Mouse (Mus musculus) hindbrain, embryonic 11.5 days (tissue): ENCODE data around the gene Pes1. TPM values are rescaled to one million over a fixed set of nuclear protein-coding genes. Genes with fewer than 3 reads are reported as not detected.

Experiments used
- ATAC-seq: fragments of 200-750 bp; cut with Nextera tagmentation; 2 replicates; pipeline ENCODE4 v1.8.0; 2017; ENCODE audit warnings: mild to moderate bottlenecking, moderate TSS enrichment, moderate library complexity; ENCODE audit not compliant: low FRiP score
- DNase-seq: peaks from one replicate; pipeline ENCODE4 v3.0.0-alpha.2; 2015; ENCODE audit warnings: low spot score
- H3K27ac ChIP-seq: fragments of 300-500 bp; sonication (generic); 2 replicates; pipeline ENCODE4 v1.5.1; 2014; ENCODE audit warnings: mild to moderate bottlenecking, low read depth, low read length
- H3K27me3 ChIP-seq: fragments of 300-500 bp; sonication (generic); 2 replicates; pipeline ENCODE4 v1.6.1; 2014; ENCODE audit warnings: mild to moderate bottlenecking, low read length, moderate library complexity, mixed read lengths; ENCODE audit not compliant: control insufficient read depth, insufficient read depth
- H3K36me3 ChIP-seq: fragments of 300-500 bp; sonication (generic); 2 replicates; pipeline ENCODE4 v1.6.1; 2014; ENCODE audit warnings: mild to moderate bottlenecking, low read length, moderate library complexity, mixed read lengths; ENCODE audit not compliant: control insufficient read depth, insufficient read depth
- H3K4me1 ChIP-seq: fragments of 300-500 bp; sonication (generic); replicated peaks from 2 replicates; pipeline ENCODE4 v1.6.1; 2014; ENCODE audit warnings: low read length, mixed read lengths; ENCODE audit not compliant: control insufficient read depth, insufficient read depth
- H3K4me2 ChIP-seq: fragments of 300-500 bp; sonication (generic); replicated peaks from 2 replicates; pipeline ENCODE4 v1.6.1; 2014; ENCODE audit warnings: mild to moderate bottlenecking, low read depth, low read length
- H3K4me3 ChIP-seq: fragments of 300-500 bp; sonication (generic); 2 replicates; pipeline ENCODE4 v1.5.1; 2014; ENCODE audit warnings: low read depth, low read length
- H3K9ac ChIP-seq: fragments of 300-500 bp; sonication (generic); 2 replicates; pipeline ENCODE4 v1.6.1; 2014; ENCODE audit warnings: low read depth, low read length
- H3K9me3 ChIP-seq: fragments of 300-500 bp; sonication (generic); 2 replicates; pipeline ENCODE4 v1.6.1; 2016; ENCODE audit warnings: low read length; ENCODE audit not compliant: control insufficient read depth
- WGBS: fragments of 180-500 bp; shearing (Covaris S2); extraction: QIAGEN DNeasy Blood & Tissue Kit; methylation state at CpG from one replicate; pipeline ENCODE4 v1.1.7; 2014; 5-methylcytosine and 5-hydroxymethylcytosine counted together
- polyA plus RNA-seq: library from polyadenylated mRNA; unstranded; fragments of >200 nt; fragmentation: Nextera tagmentation; extraction: Ambion mirVana; gene quantifications from 2 replicates; pipeline ENCODE4 v1.2.1, GENCODE M21; 2014

Pes1 gene
- polyA plus RNA-seq, 1 experiment from 2014 or later: 65.7 TPM

- peaks cover 21% of the 10 kb centered on the region; the same call in 1 of the 2 replicates for H3K36me3 ChIP-seq
- no peaks in the 10 kb centered on the region for H3K4me1 ChIP-seq
- H3K27ac ChIP-seq: no peak overlapping the region
- H3K4me3 ChIP-seq: no peak overlapping the region
- no peaks in the 10 kb centered on the region for H3K9me3 ChIP-seq
- 95% methylated on average over 7 of the region's 7 CpGs for WGBS
- ATAC-seq (no peak), DNase-seq (no peak)
- no peak overlapping the region for H3K4me2 ChIP-seq
- H3K27me3 ChIP-seq: no peaks in the 10 kb centered on the region
- H3K9ac ChIP-seq: no peak overlapping the region
These were observed 9.3 kb downstream of the Pes1 start for GRCm38 (mm10) chr11:3973081-3973480.

- DNase-seq: no peak
- no peak for ATAC-seq
- H3K27ac ChIP-seq: no peak overlapping the region
- no peak overlapping the region for H3K9ac ChIP-seq
- H3K36me3 ChIP-seq: peaks cover 20% of the 10 kb centered on the region; the same call in 1 of the 2 replicates
- no peak overlapping the region for H3K4me3 ChIP-seq
- H3K4me1 ChIP-seq: no peaks in the 10 kb centered on the region
- H3K27me3 ChIP-seq: no peaks in the 10 kb centered on the region
- no peaks in the 10 kb centered on the region for H3K9me3 ChIP-seq
- H3K4me2 ChIP-seq: no peak overlapping the region
- 51% methylated on average over 3 of the region's 3 CpGs for WGBS
These were observed 10.5 kb downstream of the Pes1 start for GRCm38 (mm10) chr11:3974311-3974710.

- no peak for ATAC-seq
- Histone ChIP-seq H3K27ac (no peak within 1 kb of the TSS), H3K4me1 (no peaks in the 10 kb centered on the region), H3K4me2 (no peak within 1 kb of the TSS), H3K9me3 (no peaks in the 10 kb centered on the region), H3K4me3 (no peak within 1 kb of the TSS), H3K36me3 (peaks cover 13% of the 10 kb centered on the region; the same call in 1 of the 2 replicates), H3K27me3 (no peaks in the 10 kb centered on the region), H3K9ac (no peak within 1 kb of the TSS)
- 96% methylated on average over 6 of the region's 6 CpGs for WGBS
- no peak for DNase-seq
These were observed 12.9 kb downstream of the Pes1 start, which contains the start of gene 4930556J24Rik for GRCm38 (mm10) chr11:3976678-3977077. Gene 4930556J24Rik (minus strand): TSS chr11:3976778.

GRCm38 (mm10) chr11:3978421-3978820 lies 14.6 kb downstream of the Pes1 start:
- no peak for ATAC-seq
- Histone ChIP-seq H3K9me3 (no peaks in the 10 kb centered on the region), H3K27me3 (no peaks in the 10 kb centered on the region), H3K4me1 (no peaks in the 10 kb centered on the region), H3K27ac (no peak overlapping the region), H3K36me3 (peaks cover 13% of the 10 kb centered on the region; the same call in 1 of the 2 replicates), H3K4me3 (no peak overlapping the region), H3K9ac (no peak overlapping the region), H3K4me2 (no peak overlapping the region)
- DNase-seq: no peak
- 94% methylated on average over 5 of the region's 5 CpGs for WGBS

GRCm38 (mm10) chr11:3981536-3981935 lies 17.8 kb downstream of the Pes1 start:
- Histone ChIP-seq H3K4me3 (no peak overlapping the region), H3K36me3 (0 out of 2 replicates have a peak, but pooled peaks cover 5% of the 10 kb centered on the region), H3K9ac (no peak overlapping the region), H3K9me3 (no peaks in the 10 kb centered on the region), H3K4me1 (0 out of 2 replicates have a peak, but pooled peaks cover 2% of the 10 kb centered on the region), H3K4me2 (no peak overlapping the region), H3K27ac (no peak overlapping the region), H3K27me3 (0 out of 2 replicates have a peak, but pooled peaks cover 2% of the 10 kb centered on the region)
- DNase-seq (no peak), ATAC-seq (no peak)
- WGBS: 63% methylated on average over 6 of the region's 6 CpGs

- Histone ChIP-seq H3K9ac (no peak overlapping the region), H3K27ac (no peak overlapping the region), H3K27me3 (0 out of 2 replicates have a peak, but pooled peaks cover 2% of the 10 kb centered on the region), H3K36me3 (0 out of 2 replicates have a peak, but pooled peaks cover 3% of the 10 kb centered on the region), H3K9me3 (no peaks in the 10 kb centered on the region), H3K4me2 (no peak overlapping the region; the same call in 1 of the 2 replicates), H3K4me3 (no peak overlapping the region), H3K4me1 (0 out of 2 replicates have a peak, but pooled peaks cover 2% of the 10 kb centered on the region)
- DNase-seq (no peak), ATAC-seq (no peak)
- WGBS: 61% methylated on average over 7 of the region's 7 CpGs
These were observed 18.8 kb downstream of the Pes1 start for GRCm38 (mm10) chr11:3982275-3983209.

- H3K4me1 ChIP-seq: 0 out of 2 replicates have a peak, but pooled peaks cover 2% of the 10 kb centered on the region
- DNase-seq: peak; percentile 43
- H3K9ac ChIP-seq: peak within 1 kb of the TSS; percentile 59
- H3K4me3 ChIP-seq: peak within 1 kb of the TSS; percentile 32
- H3K27me3 ChIP-seq: 0 out of 2 replicates have a peak, but pooled peaks cover 2% of the 10 kb centered on the region
- ATAC-seq: peak; percentile 66
- H3K27ac ChIP-seq: no peak within 1 kb of the TSS
- WGBS: under 1% methylated on average over 26 of the region's 37 CpGs
- peak within 1 kb of the TSS; percentile 67 for H3K4me2 ChIP-seq
- H3K9me3 ChIP-seq: no peaks in the 10 kb centered on the region
- no peaks in the 10 kb centered on the region for H3K36me3 ChIP-seq
These were observed 19.6 kb downstream of the Pes1 start, which contains the start of gene Gal3st1 for GRCm38 (mm10) chr11:3983291-3983862. Gene Gal3st1 (plus strand): TSS chr11:3983636.

GRCm38 (mm10) chr11:3983863-3984745 lies 20.3 kb downstream of the Pes1 start:
- DNase-seq (peak; percentile 35), ATAC-seq (peak; percentile 43; the same call in 1 of the 2 replicates)
- Histone ChIP-seq H3K9ac (peak overlapping the region; percentile 59), H3K9me3 (no peaks in the 10 kb centered on the region), H3K4me3 (peak overlapping the region; percentile 32), H3K4me1 (0 out of 2 replicates have a peak, but pooled peaks cover 2% of the 10 kb centered on the region), H3K27ac (no peak overlapping the region), H3K4me2 (peak overlapping the region; percentile 67), H3K27me3 (0 out of 2 replicates have a peak, but pooled peaks cover 2% of the 10 kb centered on the region), H3K36me3 (no peaks in the 10 kb centered on the region)
- 14% methylated on average over 15 of the region's 15 CpGs for WGBS
